Mouse (Mus musculus) lung, postnatal 0 days (tissue): ENCODE data around the gene Zfp704. TPM values are rescaled to one million over a fixed set of nuclear protein-coding genes. Genes with fewer than 3 reads are reported as not detected.

Source experiments
- ATAC-seq: fragments of 200-750 bp; cut with Nextera tagmentation; 2 replicates; pipeline ENCODE4 v1.8.0; 2017; ENCODE audit warnings: moderate library complexity
- DNase-seq: peaks from one replicate; pipeline ENCODE4 v3.0.0-alpha.2; 2016; ENCODE audit warnings: low spot score
- H3K27ac ChIP-seq: fragments of 300-500 bp; sonication (generic); 2 replicates; pipeline ENCODE4 v1.5.1; 2014; ENCODE audit warnings: antibody characterized with exemption, mild to moderate bottlenecking, low read length, mixed read lengths
- H3K27me3 ChIP-seq: fragments of 300-500 bp; sonication (generic); replicated peaks from 2 replicates; pipeline ENCODE4 v1.6.1; 2014; ENCODE audit warnings: low read length, mixed read lengths; ENCODE audit not compliant: insufficient read depth
- H3K36me3 ChIP-seq: fragments of 300-500 bp; sonication (generic); 2 replicates; pipeline ENCODE4 v1.6.1; 2014; ENCODE audit warnings: low read length, mixed read lengths; ENCODE audit not compliant: insufficient read depth
- H3K4me1 ChIP-seq: fragments of 300-500 bp; sonication (generic); 2 replicates; pipeline ENCODE4 v1.6.1; 2014; ENCODE audit warnings: antibody characterized with exemption, low read depth, low read length, mixed read lengths; ENCODE audit not compliant: insufficient read depth
- H3K4me2 ChIP-seq: fragments of 300-500 bp; sonication (generic); replicated peaks from 2 replicates; pipeline ENCODE4 v1.6.1; 2014; ENCODE audit warnings: low read depth, mild to moderate bottlenecking, low read length, moderate library complexity, mixed read lengths
- H3K4me3 ChIP-seq: fragments of 300-500 bp; sonication (generic); 2 replicates; pipeline ENCODE4 v1.5.1; 2014; ENCODE audit warnings: low read depth, low read length
- H3K9ac ChIP-seq: fragments of 300-500 bp; sonication (generic); replicated peaks from 2 replicates; pipeline ENCODE4 v1.6.1; 2014; ENCODE audit warnings: low read depth, mild to moderate bottlenecking
- H3K9me3 ChIP-seq: fragments of 300-500 bp; sonication (generic); 2 replicates; pipeline ENCODE4 v1.6.1; 2016; ENCODE audit warnings: low read length, mixed read lengths
- CTCF ChIP-seq: IDR thresholded peaks from 2 replicates; pipeline ENCODE4 v1.5.1; 2016; ENCODE audit warnings: antibody characterized with exemption, mild to moderate bottlenecking
- EP300 ChIP-seq: IDR thresholded peaks from 2 replicates; pipeline ENCODE4 v1.6.1; 2016; ENCODE audit warnings: antibody characterized with exemption, mild to moderate bottlenecking, control low read depth
- WGBS: fragments of 180-500 bp; shearing (Covaris S2); extraction: QIAGEN DNeasy Blood & Tissue Kit; methylation state at CpG from one replicate; pipeline ENCODE4 v1.1.7; 2014; 5-methylcytosine and 5-hydroxymethylcytosine counted together
- polyA plus RNA-seq: library from polyadenylated mRNA; unstranded; fragments of >200 nt; fragmentation: Nextera tagmentation; extraction: Ambion mirVana; gene quantifications from 2 replicates; pipeline ENCODE4 v1.2.1, GENCODE M21; 2015

The Zfp704 gene
- polyA plus RNA-seq, 1 experiment from 2014 or later, result 5.9 TPM

DNA sequence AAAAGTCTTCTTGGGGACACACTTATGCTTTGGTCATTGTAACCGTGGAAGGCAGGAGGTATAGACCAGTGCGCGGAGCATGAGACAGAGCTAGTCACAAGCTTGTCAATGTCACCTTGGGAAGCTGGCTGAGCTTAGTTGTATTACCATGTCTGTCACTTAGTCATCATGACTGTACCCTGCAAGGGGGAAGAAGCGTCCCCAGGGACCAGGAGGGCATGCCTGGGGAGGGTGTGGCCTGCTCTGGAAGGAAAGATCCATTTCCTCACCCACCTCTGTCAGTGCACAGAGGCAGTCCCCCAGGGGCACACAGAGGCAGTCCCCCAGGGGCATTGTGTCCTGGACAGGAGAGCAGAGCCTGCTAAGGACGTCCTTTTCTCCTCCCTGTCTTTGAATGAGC lies 211.6 kb downstream of the Zfp704 start:
- H3K4me1 ChIP-seq, result peaks cover 5% of the 10 kb centered on the region; the same call in 1 of the 2 replicates
- no peaks in the 10 kb centered on the region for H3K27me3 ChIP-seq
- TF ChIP-seq EP300, result no peak
- TF ChIP-seq CTCF, result no peak
- no peak overlapping the region for H3K9ac ChIP-seq
- ATAC-seq (no peak), DNase-seq (no peak)
- H3K36me3 ChIP-seq, result no peaks in the 10 kb centered on the region
- H3K27ac ChIP-seq, result no peak overlapping the region
- H3K4me3 ChIP-seq, result no peak overlapping the region
- 60% methylated on average over 5 of the region's 5 CpGs for WGBS
- no peaks in the 10 kb centered on the region for H3K9me3 ChIP-seq
- H3K4me2 ChIP-seq, result no peak overlapping the region
